Mouse (Mus musculus): ENCODE results near the gene Hoxa5.

The Hoxa5 gene

GRCm38 (mm10) chr6:52215771-52216535 lies 11.6 kb upstream of the Hoxa5 start:
- DNase-seq (ENCODE audit: extremely low read depth, insufficient read length, low spot score): no peak

- DNase-seq (ENCODE audit: extremely low read depth, insufficient read length, low spot score): no peak
Observed at GRCm38 (mm10) chr6:52215070-52215469, 10.7 kb upstream of the Hoxa5 start.

- DNase-seq (ENCODE audit: extremely low read depth, insufficient read length, low spot score): no peak
Observed at GRCm38 (mm10) chr6:52214271-52214670, 9.9 kb upstream of the Hoxa5 start.

- peak; percentile 81 for DNase-seq (ENCODE audit: extremely low read depth, insufficient read length, low spot score)
Observed at GRCm38 (mm10) chr6:52213119-52213986, 9.0 kb upstream of the Hoxa5 start, which contains the start of the genes Hoxa3 and Gm28308. Gene Hoxa3, minus strand, starts transcription at chr6:52213336. Gene Gm28308, minus strand, starts transcription at chr6:52213339.

- peak; percentile 78 for DNase-seq (ENCODE audit: extremely low read depth, insufficient read length, low spot score)
Observed at GRCm38 (mm10) chr6:52212556-52213118, 8.2 kb upstream of the Hoxa5 start.

- DNase-seq (ENCODE audit: extremely low read depth, insufficient read length, low spot score): no peak
Observed at GRCm38 (mm10) chr6:52211961-52212360, 7.6 kb upstream of the Hoxa5 start.

GRCm38 (mm10) chr6:52211170-52211935 lies 7.0 kb upstream of the Hoxa5 start:
- peak; percentile 84 for DNase-seq (ENCODE audit: extremely low read depth, insufficient read length, low spot score)

- no peak for DNase-seq (ENCODE audit: extremely low read depth, insufficient read length, low spot score)
Observed at GRCm38 (mm10) chr6:52209685-52210046, 5.3 kb upstream of the Hoxa5 start.

GRCm38 (mm10) chr6:52208868-52209684 lies 4.7 kb upstream of the Hoxa5 start:
- no peak for DNase-seq (ENCODE audit: extremely low read depth, insufficient read length, low spot score)

GRCm38 (mm10) chr6:52208072-52208867 lies 3.9 kb upstream of the Hoxa5 start, which contains the start of gene Hoxa6:
Gene Hoxa6, minus strand, starts transcription at chr6:52208722.
- peak; percentile 71 for DNase-seq (ENCODE audit: extremely low read depth, insufficient read length, low spot score)

- DNase-seq (ENCODE audit: extremely low read depth, insufficient read length, low spot score): no peak
Observed at GRCm38 (mm10) chr6:52207684-52207976, 3.2 kb upstream of the Hoxa5 start.

GRCm38 (mm10) chr6:52206882-52207683 lies 2.7 kb upstream of the Hoxa5 start:
- no peak for DNase-seq (ENCODE audit: extremely low read depth, insufficient read length, low spot score)

- no peak for DNase-seq (ENCODE audit: extremely low read depth, insufficient read length, low spot score)
Observed at GRCm38 (mm10) chr6:52205638-52206621, 1.5 kb upstream of the Hoxa5 start.

- DNase-seq (ENCODE audit: extremely low read depth, insufficient read length, low spot score): no peak
Observed at GRCm38 (mm10) chr6:52205221-52205620, 834 bp upstream of the Hoxa5 start.

- DNase-seq (ENCODE audit: extremely low read depth, insufficient read length, low spot score): no peak
Observed at GRCm38 (mm10) chr6:52203371-52204049, 877 bp downstream of the Hoxa5 start.

GRCm38 (mm10) chr6:52203121-52203370 lies 1.3 kb downstream of the Hoxa5 start:
- DNase-seq (ENCODE audit: extremely low read depth, insufficient read length, low spot score): no peak
